Mouse (Mus musculus) cortical plate, adult 2 months (tissue): ENCODE data around the gene Cspg5. TPM values are rescaled to one million over a fixed set of nuclear protein-coding genes. Genes with fewer than 3 reads are reported as not detected.

Experiments
- H3K27ac ChIP-seq: fragments of 200-500 bp; 2 replicates; pipeline ENCODE4 v1.5.1; 2012; ENCODE audit warnings: low read length, control low read depth, inconsistent platforms; ENCODE audit not compliant: insufficient read depth
- H3K4me1 ChIP-seq: fragments of 200-500 bp; 2 replicates; pipeline ENCODE4 v1.6.1; 2011; ENCODE audit warnings: low read length; ENCODE audit not compliant: control insufficient read depth, insufficient read depth
- H3K4me3 ChIP-seq: fragments of 200-500 bp; 2 replicates; pipeline ENCODE4 v1.5.1; 2011; ENCODE audit warnings: mild to moderate bottlenecking, low read length, control low read depth; ENCODE audit not compliant: insufficient read depth
- CTCF ChIP-seq: fragments of 200-500 bp; IDR thresholded peaks from 2 replicates; pipeline ENCODE4 v1.5.1; 2011; ENCODE audit warnings: mild to moderate bottlenecking, control low read depth, low read length; ENCODE audit not compliant: insufficient read depth; ENCODE audit errors: extremely low read depth
- POLR2A ChIP-seq: fragments of 200-500 bp; IDR thresholded peaks from 2 replicates; pipeline ENCODE4 v1.6.1; 2011; ENCODE audit warnings: mild to moderate bottlenecking, low read length, control low read depth; ENCODE audit not compliant: insufficient read depth; ENCODE audit errors: extremely low read depth
- polyA plus RNA-seq: library from polyadenylated mRNA; depleted of rRNA; stranded (reverse); fragments of >200 nt; gene quantifications from 2 replicates; pipeline ENCODE4 v1.2.3, GENCODE M21; 2012

Gene Cspg5
- polyA plus RNA-seq, 1 experiment: 382 TPM

GRCm38 (mm10) chr9:110275882-110276281 lies 32.3 kb downstream of the Cspg5 start:
- no peak overlapping the region for H3K4me3 ChIP-seq
- no peak for TF ChIP-seq POLR2A
- TF ChIP-seq CTCF: 0 out of 2 replicates have a peak, but pooled peaks have one; percentile 11
- no peaks in the 10 kb centered on the region for H3K4me1 ChIP-seq
- H3K27ac ChIP-seq: no peak overlapping the region

DNA sequence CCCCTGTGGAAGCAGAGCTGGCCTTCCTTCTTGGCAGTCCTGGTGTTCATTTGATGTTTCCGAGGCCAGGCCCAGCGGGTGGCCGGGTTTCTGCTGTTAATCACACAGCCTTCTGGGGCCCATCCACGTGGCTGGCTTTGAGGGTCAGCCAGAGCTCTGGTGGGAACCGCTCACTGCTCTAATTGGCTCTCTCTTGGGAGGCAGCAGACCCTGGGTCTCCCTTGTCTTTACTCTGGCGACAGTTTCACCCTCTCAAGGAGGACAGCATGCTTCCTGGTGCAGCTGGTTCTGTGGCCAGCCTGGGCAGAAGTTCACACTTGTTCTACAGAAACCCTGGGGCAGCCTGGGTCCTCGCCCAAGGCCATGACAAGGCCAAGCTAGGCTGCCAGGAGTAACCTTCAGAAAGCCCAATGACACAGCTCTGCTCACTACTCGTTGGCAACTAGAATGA lies 33.9 kb downstream of the Cspg5 start:
- no peaks in the 10 kb centered on the region for H3K4me1 ChIP-seq
- TF ChIP-seq POLR2A (no peak), CTCF (no peak)
- no peak overlapping the region for H3K27ac ChIP-seq
- H3K4me3 ChIP-seq: no peak overlapping the region

DNA sequence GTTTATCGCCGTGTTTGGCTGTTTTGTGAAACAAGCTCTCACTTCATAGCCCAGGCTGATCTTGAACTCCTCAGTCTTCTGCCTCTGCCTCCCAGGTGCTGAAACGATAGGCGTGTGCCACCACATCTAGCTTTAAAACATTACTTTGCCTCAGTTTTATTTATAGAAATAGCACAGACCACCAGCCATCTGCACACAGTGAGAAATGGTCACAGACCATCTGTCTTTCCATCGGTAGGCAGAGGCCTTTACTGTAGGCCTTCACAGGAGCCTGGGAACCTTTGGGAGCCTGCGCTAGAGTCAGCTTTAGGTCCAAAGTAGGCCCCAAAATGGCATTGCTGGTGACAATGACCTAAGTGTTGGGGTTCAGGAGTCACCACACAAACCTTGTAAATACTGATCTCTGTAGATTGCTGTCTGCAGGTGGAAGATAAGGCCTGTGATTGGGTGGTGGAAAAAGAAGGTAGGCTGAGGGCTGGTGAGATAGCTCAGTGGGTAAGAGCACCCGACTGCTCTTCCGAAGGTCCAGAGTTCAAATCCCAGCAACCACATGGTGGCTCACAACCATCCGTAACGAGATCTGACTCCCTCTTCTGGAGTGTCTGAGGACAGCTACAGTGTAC lies 40.6 kb downstream of the Cspg5 start:
- no peak for TF ChIP-seq CTCF
- no peak for TF ChIP-seq POLR2A
- Histone ChIP-seq H3K27ac (no peak overlapping the region), H3K4me3 (no peak overlapping the region), H3K4me1 (no peaks in the 10 kb centered on the region)

DNA sequence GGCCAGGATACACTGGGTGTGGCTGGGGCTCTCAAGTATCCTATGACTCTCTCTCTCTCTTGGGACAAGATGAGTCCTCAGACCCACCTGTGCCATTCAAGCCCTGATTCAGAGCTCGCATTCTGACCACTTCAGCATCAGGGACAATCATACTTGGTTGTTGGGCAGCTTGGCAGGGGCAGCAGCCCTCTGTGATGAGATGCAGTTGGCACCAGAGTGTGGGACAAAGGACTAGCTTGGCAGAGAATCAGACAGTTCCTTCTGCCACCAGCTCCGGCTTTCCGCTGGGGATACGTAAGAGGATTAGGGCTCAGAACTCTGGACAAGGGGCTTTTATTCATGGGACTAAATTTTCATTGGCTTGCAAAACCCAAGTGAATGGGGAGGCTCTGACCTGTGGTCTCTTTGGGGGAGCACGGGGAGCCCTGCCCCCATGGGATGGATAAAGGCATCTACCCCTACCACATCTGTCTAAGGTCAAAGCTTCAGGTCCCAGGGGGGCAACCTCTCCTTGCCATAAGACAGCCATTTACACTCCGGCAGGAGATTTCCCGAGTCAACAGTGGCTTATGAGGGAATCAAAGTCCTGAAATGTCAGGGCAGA lies 43.8 kb downstream of the Cspg5 start:
- peak overlapping the region; percentile 48; the same call in 1 of the 2 replicates for H3K27ac ChIP-seq
- no peaks in the 10 kb centered on the region for H3K4me1 ChIP-seq
- no peak overlapping the region for H3K4me3 ChIP-seq
- no peak for TF ChIP-seq POLR2A
- TF ChIP-seq CTCF: no peak

GRCm38 (mm10) chr9:110293254-110293718 lies 49.7 kb downstream of the Cspg5 start:
- no peak for TF ChIP-seq CTCF
- TF ChIP-seq POLR2A: no peak
- Histone ChIP-seq H3K4me1 (no peaks in the 10 kb centered on the region), H3K4me3 (peak overlapping the region; percentile 7), H3K27ac (no peak overlapping the region)

- H3K27ac ChIP-seq: peak overlapping the region; percentile 11; the same call in 1 of the 2 replicates
- H3K4me3 ChIP-seq: peak overlapping the region; percentile 7
- H3K4me1 ChIP-seq: no peaks in the 10 kb centered on the region
- TF ChIP-seq CTCF: no peak
- TF ChIP-seq POLR2A: peak; percentile 55; the same call in 1 of the 2 replicates
Measured at GRCm38 (mm10) chr9:110293873-110294415, 50.4 kb downstream of the Cspg5 start.

DNA sequence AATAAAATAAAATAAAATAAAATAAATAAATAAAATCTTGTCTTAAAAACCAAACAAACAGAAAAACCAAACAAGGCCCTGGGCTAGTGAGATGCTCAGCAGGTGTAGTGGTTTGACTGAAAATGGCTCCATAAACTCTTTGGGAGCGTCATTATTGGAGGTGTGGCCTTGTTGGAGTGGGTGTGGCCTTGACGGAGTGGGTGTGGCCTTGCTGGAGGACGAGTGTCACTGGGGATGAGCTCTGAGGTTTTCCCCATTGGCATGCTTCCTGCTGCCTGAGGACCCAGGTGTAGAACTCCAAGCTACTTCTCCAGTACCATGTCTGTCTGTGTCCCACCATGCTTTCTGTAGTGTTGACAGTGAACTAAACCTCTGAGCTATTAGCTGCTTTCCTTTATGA lies 51.2 kb downstream of the Cspg5 start:
- no peak overlapping the region for H3K27ac ChIP-seq
- H3K4me3 ChIP-seq: no peak overlapping the region
- no peaks in the 10 kb centered on the region for H3K4me1 ChIP-seq
- TF ChIP-seq POLR2A (no peak), CTCF (no peak)

DNA sequence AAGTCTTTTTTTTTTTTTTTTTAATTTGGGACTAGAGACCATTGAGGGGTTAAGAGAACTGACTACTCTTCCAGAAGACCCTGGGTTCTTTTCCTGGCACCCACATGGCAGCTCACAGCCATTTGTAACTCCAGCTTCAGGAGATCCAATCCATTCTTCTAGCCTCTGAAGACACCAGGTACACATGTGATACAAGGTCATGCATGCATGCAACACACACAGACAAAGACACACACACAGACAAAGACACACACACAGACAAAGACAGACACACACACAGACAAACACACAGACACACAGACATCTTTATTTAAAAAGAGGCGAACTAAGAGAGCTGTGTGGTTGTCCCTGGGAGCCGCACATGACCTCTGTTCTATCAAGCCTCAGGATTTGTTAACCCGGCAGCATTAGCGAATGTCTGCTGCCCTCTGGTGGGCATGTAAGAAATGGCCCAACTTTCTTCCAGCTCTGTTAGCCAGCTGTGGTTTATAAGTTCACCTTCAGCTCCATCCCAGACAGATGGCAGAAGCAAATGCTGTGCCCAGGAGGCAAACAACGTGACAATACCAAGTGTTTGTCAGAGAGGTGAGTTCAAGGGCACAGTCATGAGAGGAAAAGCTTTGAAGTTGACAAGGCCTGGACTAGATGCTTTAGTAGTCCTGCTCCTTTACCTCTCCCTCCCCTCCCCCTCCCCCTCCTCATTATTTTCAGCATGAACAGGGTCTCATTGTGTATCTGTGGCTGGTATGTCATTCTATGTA lies 53.5 kb downstream of the Cspg5 start:
- Histone ChIP-seq H3K4me1 (no peaks in the 10 kb centered on the region), H3K4me3 (no peak overlapping the region), H3K27ac (no peak overlapping the region)
- TF ChIP-seq CTCF: peak; percentile 96
- no peak for TF ChIP-seq POLR2A

GRCm38 (mm10) chr9:110304516-110304915 lies 60.9 kb downstream of the Cspg5 start:
- TF ChIP-seq POLR2A (no peak), CTCF (0 out of 2 replicates have a peak, but pooled peaks have one; percentile 13)
- Histone ChIP-seq H3K27ac (peak overlapping the region; percentile 20; the same call in 1 of the 2 replicates), H3K4me3 (peak overlapping the region; percentile 41), H3K4me1 (no peaks in the 10 kb centered on the region)
